Mouse (Mus musculus): ENCODE measurements around the gene Agfg2. TPM values are rescaled to one million over a fixed set of nuclear protein-coding genes. Genes with fewer than 3 reads are reported as not detected.
A peak's percentile ranks its signal among the peaks of the same experiment; 100 is the strongest.
"Not testable (repeated sequence)": the region's sequence is repeated elsewhere in the genome, so short reads cannot be mapped to it uniquely, and the experiment has no call there.

Agfg2 gene
- polyA plus RNA-seq, 1 experiment from 2014 or later: 35.3 TPM

GRCm38 (mm10) chr5:137627991-137628390 is 56.5 kb downstream of the Agfg2 start:
- no peaks in the 10 kb centered on the region for H3K9me3 ChIP-seq (replicated peaks)
- WGBS (ENCODE audit: insufficient replicate concordance): 2% methylated on average over 9 of the region's 9 CpGs
- H3K4me3 ChIP-seq (replicated peaks): peak overlapping the region; percentile 96
- peak overlapping the region; percentile 86 for H3K27ac ChIP-seq (replicated peaks)
- no peak for ATAC-seq (ENCODE audit: insufficient read depth)
- peaks cover 3% of the 10 kb centered on the region; the same call in 1 of the 2 replicates for H3K36me3 ChIP-seq (replicated peaks)
- H3K27me3 ChIP-seq: peaks cover 1% of the 10 kb centered on the region; the same call in 1 of the 2 replicates
- peaks cover 50% of the 10 kb centered on the region for H3K4me1 ChIP-seq (replicated peaks)
- H3K9ac ChIP-seq: peak overlapping the region; percentile 73
- peak overlapping the region; percentile 93 for H3K4me2 ChIP-seq

GRCm38 (mm10) chr5:137623937-137624530 is 60.5 kb downstream of the Agfg2 start:
- no peak overlapping the region for H3K4me2 ChIP-seq
- ATAC-seq (ENCODE audit: insufficient read depth): no peak
- H3K9ac ChIP-seq: no peak overlapping the region
- H3K27me3 ChIP-seq: peaks cover 4% of the 10 kb centered on the region; the same call in 1 of the 2 replicates
- WGBS (ENCODE audit: insufficient replicate concordance): 30% methylated on average over 11 of the region's 11 CpGs
- no peaks in the 10 kb centered on the region for H3K9me3 ChIP-seq (replicated peaks)
- no peak overlapping the region for H3K4me3 ChIP-seq (replicated peaks)
- H3K4me1 ChIP-seq (replicated peaks): peaks cover 12% of the 10 kb centered on the region
- H3K27ac ChIP-seq (replicated peaks): no peak overlapping the region
- H3K36me3 ChIP-seq (replicated peaks): no peaks in the 10 kb centered on the region

DNA sequence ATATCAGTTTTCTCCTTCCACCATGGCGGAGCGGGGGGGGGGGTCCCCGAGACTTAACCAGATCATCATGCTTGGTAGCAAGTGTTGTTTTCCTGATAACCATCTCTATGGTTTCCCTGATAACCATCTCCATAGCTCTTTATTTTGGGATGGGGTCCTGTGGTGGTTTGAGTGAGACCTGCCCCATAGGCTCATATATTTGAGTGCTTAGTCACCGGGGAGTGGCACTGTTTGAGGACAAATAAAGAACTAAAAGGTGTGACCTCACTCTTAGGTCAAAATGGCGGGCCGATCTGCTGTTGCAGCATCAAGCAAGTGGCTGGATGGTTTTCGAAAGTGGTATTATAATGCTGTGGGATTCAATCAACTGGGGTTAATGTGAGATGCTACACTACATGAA is 69.2 kb downstream of the Agfg2 start:
- Histone ChIP-seq H3K4me2 (no peak overlapping the region), H3K9me3 (replicated peaks) (no peaks in the 10 kb centered on the region), H3K4me1 (replicated peaks) (peaks cover 16% of the 10 kb centered on the region), H3K4me3 (replicated peaks) (no peak overlapping the region), H3K36me3 (replicated peaks) (no peaks in the 10 kb centered on the region), H3K27ac (replicated peaks) (no peak overlapping the region), H3K27me3 (peaks cover 16% of the 10 kb centered on the region), H3K9ac (no peak overlapping the region)
- WGBS (ENCODE audit: insufficient replicate concordance): 64% methylated on average over 7 of the region's 7 CpGs
- no peak for ATAC-seq (ENCODE audit: insufficient read depth)

- not testable (repeated sequence) for H3K36me3 ChIP-seq (replicated peaks); H3K4me2 ChIP-seq; H3K27ac ChIP-seq (replicated peaks); H3K9ac ChIP-seq; H3K4me3 ChIP-seq (replicated peaks); ATAC-seq (ENCODE audit: insufficient read depth); H3K9me3 ChIP-seq (replicated peaks)
- Histone ChIP-seq H3K27me3 (peaks cover 16% of the 10 kb centered on the region), H3K4me1 (replicated peaks) (peaks cover 20% of the 10 kb centered on the region)
- WGBS (ENCODE audit: insufficient replicate concordance): 87% methylated on average over 2 of the region's 2 CpGs
Measured at GRCm38 (mm10) chr5:137614921-137615320, 69.6 kb downstream of the Agfg2 start.

DNA sequence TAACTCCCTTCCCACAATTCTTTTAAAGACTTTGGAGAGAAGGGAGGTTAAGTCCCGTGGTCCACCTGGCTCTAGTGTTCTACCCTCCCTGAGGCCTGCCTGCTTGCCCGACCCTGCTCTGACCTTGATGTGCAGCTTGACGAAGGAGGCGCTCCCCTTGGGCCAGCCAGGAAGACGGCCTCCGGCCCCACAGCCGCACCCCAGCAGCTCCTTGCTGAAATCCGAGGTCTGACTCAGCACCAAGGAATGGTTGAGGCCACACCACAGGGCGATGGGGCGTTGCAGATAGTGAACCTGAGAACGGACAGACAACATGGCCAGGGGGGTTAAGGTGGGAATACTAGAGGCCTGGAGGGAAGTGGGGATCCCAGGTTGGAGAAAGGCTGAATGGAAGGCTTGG is 71.0 kb downstream of the Agfg2 start, which contains the start of gene Pcolce:
Pcolce (minus strand) TSS at position 235 of the 400 bp plus-strand sequence.
- 50% methylated on average over 11 of the region's 11 CpGs for WGBS (ENCODE audit: insufficient replicate concordance)
- no peak for ATAC-seq (ENCODE audit: insufficient read depth)
- no peak within 1 kb of the TSS for H3K4me2 ChIP-seq
- H3K27me3 ChIP-seq: peaks cover 20% of the 10 kb centered on the region
- H3K36me3 ChIP-seq (replicated peaks): no peaks in the 10 kb centered on the region
- H3K4me3 ChIP-seq (replicated peaks): no peak within 1 kb of the TSS
- H3K9ac ChIP-seq: no peak within 1 kb of the TSS
- H3K4me1 ChIP-seq (replicated peaks): peaks cover 20% of the 10 kb centered on the region
- no peaks in the 10 kb centered on the region for H3K9me3 ChIP-seq (replicated peaks)
- no peak within 1 kb of the TSS for H3K27ac ChIP-seq (replicated peaks)

DNA sequence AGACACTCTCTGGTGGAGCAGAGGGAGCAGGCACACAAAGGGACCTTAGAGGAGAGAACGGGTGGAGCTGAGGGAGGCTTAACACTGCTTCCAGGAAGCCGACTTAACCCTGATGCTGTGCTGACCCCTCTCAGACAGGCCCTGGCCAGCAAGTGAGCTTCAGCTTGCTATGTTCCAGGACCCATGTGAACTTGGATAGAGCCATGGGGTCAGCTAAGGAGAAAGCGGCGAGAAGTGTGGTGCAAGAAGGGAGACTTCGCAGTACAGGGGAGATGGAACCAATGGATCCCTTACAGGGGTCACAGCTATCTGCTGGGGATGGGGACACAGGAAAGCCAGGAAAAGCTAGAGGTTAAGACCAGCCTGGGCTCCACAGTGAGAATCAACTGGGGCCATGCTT is 71.5 kb downstream of the Agfg2 start:
- peaks cover 20% of the 10 kb centered on the region for H3K27me3 ChIP-seq
- H3K4me2 ChIP-seq: no peak overlapping the region

GRCm38 (mm10) chr5:137611245-137611602 is 73.3 kb downstream of the Agfg2 start:
- ATAC-seq (ENCODE audit: insufficient read depth): no peak
- Histone ChIP-seq H3K4me2 (peak overlapping the region; percentile 4; the same call in 1 of the 2 replicates), H3K9me3 (replicated peaks) (no peaks in the 10 kb centered on the region), H3K4me1 (replicated peaks) (peaks cover 20% of the 10 kb centered on the region), H3K36me3 (replicated peaks) (no peaks in the 10 kb centered on the region), H3K9ac (no peak overlapping the region), H3K27me3 (peaks cover 15% of the 10 kb centered on the region; the same call in 1 of the 2 replicates), H3K27ac (replicated peaks) (peak overlapping the region; percentile 33; the same call in 1 of the 2 replicates), H3K4me3 (replicated peaks) (no peak overlapping the region)
- WGBS (ENCODE audit: insufficient replicate concordance): 31% methylated on average over 6 of the region's 6 CpGs

More for the DNA sequence above, 71.5 kb downstream of the Agfg2 start:
- H3K9ac ChIP-seq: no peak overlapping the region
- no peak overlapping the region for H3K4me3 ChIP-seq (replicated peaks)
- no peaks in the 10 kb centered on the region for H3K36me3 ChIP-seq (replicated peaks)
- ATAC-seq (ENCODE audit: insufficient read depth): no peak
- H3K4me1 ChIP-seq (replicated peaks): peaks cover 20% of the 10 kb centered on the region
- H3K27ac ChIP-seq (replicated peaks): no peak overlapping the region
- H3K9me3 ChIP-seq (replicated peaks): no peaks in the 10 kb centered on the region
- 76% methylated on average over 5 of the region's 5 CpGs for WGBS (ENCODE audit: insufficient replicate concordance)

GRCm38 (mm10) chr5:137610548-137611244 is 73.8 kb downstream of the Agfg2 start:
- WGBS (ENCODE audit: insufficient replicate concordance): 37% methylated on average over 12 of the region's 12 CpGs
- H3K9me3 ChIP-seq (replicated peaks): no peaks in the 10 kb centered on the region
- peak overlapping the region; percentile 33; the same call in 1 of the 2 replicates for H3K27ac ChIP-seq (replicated peaks)
- H3K36me3 ChIP-seq (replicated peaks): no peaks in the 10 kb centered on the region
- no peak overlapping the region; the same call in 1 of the 2 replicates for H3K4me3 ChIP-seq (replicated peaks)
- peak overlapping the region; percentile 4 for H3K4me2 ChIP-seq
- H3K9ac ChIP-seq: no peak overlapping the region
- H3K4me1 ChIP-seq (replicated peaks): peaks cover 24% of the 10 kb centered on the region
- H3K27me3 ChIP-seq: peaks cover 15% of the 10 kb centered on the region; the same call in 1 of the 2 replicates
- no peak for ATAC-seq (ENCODE audit: insufficient read depth)

DNA sequence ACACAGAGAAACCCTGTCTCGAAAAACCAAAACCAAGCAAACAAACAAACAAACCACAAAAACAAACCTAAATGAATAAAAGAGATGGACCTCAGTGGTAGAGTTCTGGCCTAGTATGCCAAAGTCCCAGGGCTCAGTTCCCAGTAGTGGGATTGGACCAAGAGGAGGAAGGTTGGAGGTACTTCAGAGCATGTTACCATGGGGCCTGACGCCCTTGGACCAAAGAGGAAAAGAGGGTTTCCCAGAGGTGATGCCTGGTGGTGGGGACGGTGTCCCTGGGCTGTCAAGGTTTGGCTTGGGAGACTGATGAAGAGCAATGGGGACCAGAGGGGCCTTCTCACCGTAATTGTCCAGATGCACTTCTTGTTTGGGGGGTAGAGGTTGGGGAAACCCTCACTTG is 74.5 kb downstream of the Agfg2 start:
- Histone ChIP-seq H3K9me3 (replicated peaks) (no peaks in the 10 kb centered on the region), H3K27me3 (peaks cover 15% of the 10 kb centered on the region; the same call in 1 of the 2 replicates), H3K9ac (no peak overlapping the region), H3K4me3 (replicated peaks) (no peak overlapping the region; the same call in 1 of the 2 replicates), H3K27ac (replicated peaks) (no peak overlapping the region), H3K36me3 (replicated peaks) (no peaks in the 10 kb centered on the region), H3K4me1 (replicated peaks) (peaks cover 30% of the 10 kb centered on the region), H3K4me2 (peak overlapping the region; percentile 4)
- ATAC-seq (ENCODE audit: insufficient read depth): no peak
- WGBS (ENCODE audit: insufficient replicate concordance): 70% methylated on average over 4 of the region's 4 CpGs

DNA sequence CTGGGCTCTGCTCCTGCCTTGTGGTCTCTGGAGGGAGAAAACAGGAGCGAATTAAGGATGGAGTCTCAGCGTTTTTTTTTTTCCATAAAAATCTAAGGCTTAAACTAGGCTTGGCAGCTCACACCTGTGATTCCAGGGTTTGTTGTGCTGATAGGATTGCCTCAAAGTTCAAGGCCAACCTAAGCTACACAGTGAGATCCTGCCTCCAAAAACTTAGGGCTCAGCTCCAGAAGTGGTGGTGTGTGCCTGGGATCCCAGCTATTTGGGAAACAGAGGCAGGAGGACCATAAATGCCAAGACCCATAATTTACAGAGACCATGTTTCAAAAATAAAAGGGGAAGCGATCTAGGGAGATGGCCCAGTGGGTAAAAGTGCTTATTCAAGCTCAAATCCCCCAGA is 75.2 kb downstream of the Agfg2 start:
- H3K9me3 ChIP-seq (replicated peaks): no peaks in the 10 kb centered on the region
- H3K27ac ChIP-seq (replicated peaks): no peak overlapping the region
- no peak overlapping the region for H3K4me3 ChIP-seq (replicated peaks)
- WGBS (ENCODE audit: insufficient replicate concordance): 53% methylated on average over 3 of the region's 3 CpGs
- peaks cover 36% of the 10 kb centered on the region for H3K4me1 ChIP-seq (replicated peaks)
- no peak overlapping the region for H3K4me2 ChIP-seq
- H3K36me3 ChIP-seq (replicated peaks): no peaks in the 10 kb centered on the region
- no peak overlapping the region for H3K9ac ChIP-seq
- no peak for ATAC-seq (ENCODE audit: insufficient read depth)
- peaks cover 15% of the 10 kb centered on the region; the same call in 1 of the 2 replicates for H3K27me3 ChIP-seq

GRCm38 (mm10) chr5:137608654-137609190 is 75.8 kb downstream of the Agfg2 start:
- no peak for ATAC-seq (ENCODE audit: insufficient read depth)
- H3K4me1 ChIP-seq (replicated peaks): peaks cover 41% of the 10 kb centered on the region
- H3K9ac ChIP-seq: no peak overlapping the region
- no peak overlapping the region for H3K4me2 ChIP-seq
- H3K27me3 ChIP-seq: peaks cover 15% of the 10 kb centered on the region; the same call in 1 of the 2 replicates
- H3K36me3 ChIP-seq (replicated peaks): no peaks in the 10 kb centered on the region
- WGBS (ENCODE audit: insufficient replicate concordance): 49% methylated on average over 23 of the region's 23 CpGs
- H3K9me3 ChIP-seq (replicated peaks): no peaks in the 10 kb centered on the region
- H3K4me3 ChIP-seq (replicated peaks): no peak overlapping the region
- H3K27ac ChIP-seq (replicated peaks): no peak overlapping the region
